Mouse (Mus musculus): ENCODE measurements around the gene Mdp1.

GRCm38 (mm10) chr14:55707397-55707796 lies 47.1 kb upstream of the Mdp1 start:
- TF ChIP-seq CTCF (conservative IDR thresholded peaks at IDR 0.05; ENCODE audit: insufficient read depth, insufficient read length, low read depth, low read length): no peak
- no peak for TF ChIP-seq POLR2A (IDR thresholded peaks at IDR 0.05; ENCODE audit: low read depth, low read length)
